Mouse (Mus musculus) small intestine, adult 2 months (tissue): ENCODE measurements around the gene Ptcd2. TPM values are rescaled to one million over a fixed set of nuclear protein-coding genes. Genes with fewer than 3 reads are reported as not detected.
"Not testable (repeated sequence)": the region's sequence is repeated elsewhere in the genome, so short reads cannot be mapped to it uniquely, and the experiment has no call there.

Source experiments
- H3K27ac ChIP-seq: fragments of 200-500 bp; 2 replicates; pipeline ENCODE4 v1.5.1; 2012; ENCODE audit warnings: low read depth, low read length, control low read depth, inconsistent platforms; ENCODE audit not compliant: insufficient read depth
- H3K27me3 ChIP-seq: fragments of 200-500 bp; 2 replicates; pipeline ENCODE4 v1.6.1; 2012; ENCODE audit warnings: mild to moderate bottlenecking, moderate library complexity, low read length, inconsistent platforms; ENCODE audit not compliant: control insufficient read depth, insufficient read depth
- H3K36me3 ChIP-seq: fragments of 200-500 bp; 2 replicates; pipeline ENCODE4 v1.6.1; 2012; ENCODE audit warnings: mild to moderate bottlenecking, low read length, control low read depth, inconsistent platforms; ENCODE audit not compliant: control insufficient read depth, insufficient read depth
- H3K4me1 ChIP-seq: fragments of 200-500 bp; 2 replicates; pipeline ENCODE4 v1.6.1; 2012; ENCODE audit warnings: low read length, inconsistent platforms, mixed read lengths; ENCODE audit not compliant: control insufficient read depth, insufficient read depth, insufficient read length
- H3K4me3 ChIP-seq: fragments of 200-500 bp; 2 replicates; pipeline ENCODE4 v1.5.1; 2012; ENCODE audit warnings: low read depth, mild to moderate bottlenecking, control low read depth, inconsistent platforms, low read length, moderate library complexity
- CTCF ChIP-seq: fragments of 200-500 bp; IDR thresholded peaks from 2 replicates; pipeline ENCODE4 v1.5.1; 2012; ENCODE audit warnings: low read depth, mild to moderate bottlenecking, control low read depth, inconsistent platforms, low read length, moderate library complexity, mixed read lengths; ENCODE audit not compliant: insufficient replicate concordance, insufficient read length; ENCODE audit errors: extremely low read depth
- POLR2A ChIP-seq: fragments of 200-500 bp; IDR thresholded peaks from 2 replicates; pipeline ENCODE4 v1.6.1; 2012; ENCODE audit warnings: low read depth, mild to moderate bottlenecking, control low read depth, inconsistent platforms, low read length, moderate library complexity
- WGBS: fragments of 180-500 bp; shearing (Covaris S2); methylation state at CpG from one replicate; pipeline ENCODE4 v1.1.7; 2018; 5-methylcytosine and 5-hydroxymethylcytosine counted together
- polyA plus RNA-seq: library from polyadenylated mRNA; depleted of rRNA; stranded (reverse); fragments of >200 nt; gene quantifications from 2 replicates; pipeline ENCODE4 v1.2.3, GENCODE M21; 2012

Gene Ptcd2
- polyA plus RNA-seq, 1 experiment = 9.4 TPM

- Histone ChIP-seq H3K36me3 (peaks cover 32% of the 10 kb centered on the region), H3K4me1 (peaks cover 3% of the 10 kb centered on the region; the same call in 1 of the 2 replicates), H3K27ac (peak overlapping the region; percentile 50), H3K4me3 (peak overlapping the region; percentile 70), H3K27me3 (no peaks in the 10 kb centered on the region)
- TF ChIP-seq POLR2A = no peak
- TF ChIP-seq CTCF = no peak
- under 1% methylated on average over 30 of the region's 30 CpGs for WGBS
Measured at GRCm38 (mm10) chr13:99343876-99344598, 468 bp downstream of the Ptcd2 start.

- no peak for TF ChIP-seq CTCF
- TF ChIP-seq POLR2A = no peak
- WGBS = 97% methylated on average over 6 of the region's 6 CpGs
Measured at GRCm38 (mm10) chr13:99341504-99341903, 3.0 kb downstream of the Ptcd2 start.

GRCm38 (mm10) chr13:99337510-99337909 lies 7.0 kb downstream of the Ptcd2 start:
- TF ChIP-seq POLR2A (no peak), CTCF (no peak)
- no peak overlapping the region for H3K27ac ChIP-seq
- no peaks in the 10 kb centered on the region for H3K4me1 ChIP-seq
- WGBS = 44% methylated on average over 6 of the region's 6 CpGs
- H3K36me3 ChIP-seq = peaks cover 63% of the 10 kb centered on the region
- H3K4me3 ChIP-seq = no peak overlapping the region
- no peaks in the 10 kb centered on the region for H3K27me3 ChIP-seq

More at GRCm38 (mm10) chr13:99341504-99341903, 3.0 kb downstream of the Ptcd2 start:
- H3K27ac ChIP-seq = no peak overlapping the region
- H3K27me3 ChIP-seq = no peaks in the 10 kb centered on the region
- peaks cover 40% of the 10 kb centered on the region for H3K36me3 ChIP-seq
- H3K4me3 ChIP-seq = no peak overlapping the region
- peaks cover 3% of the 10 kb centered on the region; the same call in 1 of the 2 replicates for H3K4me1 ChIP-seq

GRCm38 (mm10) chr13:99331255-99331654 lies 13.2 kb downstream of the Ptcd2 start:
- H3K4me3 ChIP-seq = no peak overlapping the region
- H3K36me3 ChIP-seq = peaks cover 64% of the 10 kb centered on the region
- no peaks in the 10 kb centered on the region for H3K27me3 ChIP-seq
- H3K27ac ChIP-seq = no peak overlapping the region
- TF ChIP-seq POLR2A (no peak), CTCF (no peak)
- no peaks in the 10 kb centered on the region for H3K4me1 ChIP-seq
- 78% methylated on average over 4 of the region's 4 CpGs for WGBS

GRCm38 (mm10) chr13:99324337-99324685 lies 20.2 kb downstream of the Ptcd2 start:
- not testable (repeated sequence) for H3K4me3 ChIP-seq, H3K27ac ChIP-seq, H3K4me1 ChIP-seq, H3K27me3 ChIP-seq
- WGBS = 86% methylated on average over 8 of the region's 8 CpGs
- H3K36me3 ChIP-seq = peaks cover 53% of the 10 kb centered on the region

- Histone ChIP-seq H3K4me3 (no peak overlapping the region), H3K27me3 (no peaks in the 10 kb centered on the region), H3K36me3 (peaks cover 52% of the 10 kb centered on the region), H3K27ac (no peak overlapping the region), H3K4me1 (no peaks in the 10 kb centered on the region; the same call in 1 of the 2 replicates)
- 71% methylated on average over 7 of the region's 7 CpGs for WGBS
- TF ChIP-seq POLR2A = no peak
- no peak for TF ChIP-seq CTCF
Measured at GRCm38 (mm10) chr13:99323632-99324336, 20.7 kb downstream of the Ptcd2 start.

GRCm38 (mm10) chr13:99322915-99323314 lies 21.6 kb downstream of the Ptcd2 start:
- H3K27me3 ChIP-seq, H3K27ac ChIP-seq, H3K4me3 ChIP-seq, H3K4me1 ChIP-seq: not testable (repeated sequence)
- peaks cover 48% of the 10 kb centered on the region for H3K36me3 ChIP-seq
- 86% methylated on average over 13 of the region's 13 CpGs for WGBS
